In genomic region chr11:111961846-111962245, GRCm38 (mm10) we compare ENCODE assay signal across 19 mouse cellular contexts.
DNase-seq lines count a peak whose midpoint lies in the region; ATAC-seq and TF ChIP-seq lines count a peak whose summit lies in the region.
"Had no signal": no experiment of that assay in that cellular context is flagged by ENCODE, and none has a peak within 500 bp of the region (broad histone marks: within the 10 kb centered on the region; RNA-seq: fewer than 3 reads in every experiment).

No protein-coding gene starts in this region.

- no peaks in the 10 kb centered on the region for H3K79me2 ChIP-seq in myocyte (ENCODE audit: control insufficient read depth, insufficient read depth)

- no peak overlapping the region for H3K4me2 ChIP-seq in forebrain, embryonic 14.5 days (ENCODE audit: low read length)
- H3K4me2 ChIP-seq in forebrain, embryonic 11.5 days (ENCODE audit: low read depth, low read length, severe bottlenecking), result no peak overlapping the region
- H3K4me2 ChIP-seq in midbrain, embryonic 13.5 days (replicated peaks), result no peak overlapping the region
- H3K4me2 ChIP-seq in midbrain, embryonic 11.5 days, result no peak overlapping the region
- peak overlapping the region; percentile 75 for H3K4me2 ChIP-seq in myocyte (ENCODE audit: low read depth)
- H3K4me2 ChIP-seq: intestine, embryonic 15.5 days; liver, embryonic 11.5 days; neural tube, embryonic 13.5 days had no signal

- H3ac ChIP-seq in myocyte (ENCODE audit: control insufficient read depth, insufficient read length), result no peak overlapping the region

- no peak for ATAC-seq in forebrain, embryonic 14.5 days
- no peak for ATAC-seq in forebrain, embryonic 11.5 days (replicated peaks; ENCODE audit: low FRiP score)
- ATAC-seq in midbrain, embryonic 13.5 days, result no peak
- no peak for ATAC-seq in midbrain, embryonic 11.5 days (ENCODE audit: low FRiP score)
- ATAC-seq: intestine, embryonic 15.5 days had no signal

- H3K9me3 ChIP-seq in forebrain, embryonic 14.5 days (replicated peaks; ENCODE audit: control insufficient read depth, low read length), result no peaks in the 10 kb centered on the region
- H3K9me3 ChIP-seq in forebrain, embryonic 11.5 days (ENCODE audit: control insufficient read depth, low read length), result no peaks in the 10 kb centered on the region
- H3K9me3 ChIP-seq in midbrain, embryonic 13.5 days, result no peaks in the 10 kb centered on the region
- no peaks in the 10 kb centered on the region for H3K9me3 ChIP-seq in midbrain, embryonic 11.5 days (ENCODE audit: control insufficient read depth, low read length)
- H3K9me3 ChIP-seq in heart, embryonic 10.5 days, result no peaks in the 10 kb centered on the region
- H3K9me3 ChIP-seq: intestine, embryonic 15.5 days; neural tube, embryonic 13.5 days had no signal

- H3K4me1 ChIP-seq in forebrain, embryonic 14.5 days (ENCODE audit: control insufficient read depth, insufficient read depth, low read length), result 0 out of 2 replicates have a peak, but pooled peaks cover 2% of the 10 kb centered on the region
- H3K4me1 ChIP-seq in forebrain, embryonic 11.5 days (replicated peaks; ENCODE audit: control insufficient read depth, insufficient read depth, low read length), result no peaks in the 10 kb centered on the region
- H3K4me1 ChIP-seq in midbrain, embryonic 13.5 days (replicated peaks), result peaks cover 4% of the 10 kb centered on the region; the same call in 1 of the 2 replicates
- no peaks in the 10 kb centered on the region for H3K4me1 ChIP-seq in midbrain, embryonic 11.5 days (ENCODE audit: control insufficient read depth, insufficient read depth, low read length)
- H3K4me1 ChIP-seq in heart, embryonic 10.5 days, result no peaks in the 10 kb centered on the region
- H3K4me1 ChIP-seq: intestine, embryonic 15.5 days had no signal

- H3K27me3 ChIP-seq in forebrain, embryonic 14.5 days (replicated peaks; ENCODE audit: control insufficient read depth, insufficient read depth, low read length), result no peaks in the 10 kb centered on the region
- H3K27me3 ChIP-seq in forebrain, embryonic 11.5 days (ENCODE audit: control insufficient read depth, insufficient read depth, low read length), result no peaks in the 10 kb centered on the region
- no peaks in the 10 kb centered on the region for H3K27me3 ChIP-seq in midbrain, embryonic 13.5 days
- no peaks in the 10 kb centered on the region for H3K27me3 ChIP-seq in midbrain, embryonic 11.5 days (ENCODE audit: control insufficient read depth, insufficient read depth, low read length)
- H3K27me3 ChIP-seq in myocyte (ENCODE audit: control insufficient read depth, insufficient read depth, insufficient read length), result no peaks in the 10 kb centered on the region
- no peaks in the 10 kb centered on the region for H3K27me3 ChIP-seq in heart, embryonic 10.5 days (ENCODE audit: insufficient read depth, poor library complexity, severe bottlenecking)
- H3K27me3 ChIP-seq: intestine, embryonic 15.5 days; neural tube, embryonic 13.5 days had no signal

- no peak for TF ChIP-seq POLR2A in myocyte (IDR thresholded peaks at IDR 0.05; ENCODE audit: insufficient read length, low read depth)

- H3K36me3 ChIP-seq in forebrain, embryonic 14.5 days (ENCODE audit: control insufficient read depth, insufficient read depth, low read length), result no peaks in the 10 kb centered on the region
- no peaks in the 10 kb centered on the region for H3K36me3 ChIP-seq in forebrain, embryonic 11.5 days (ENCODE audit: control insufficient read depth, insufficient read depth, low read length)
- H3K36me3 ChIP-seq in midbrain, embryonic 13.5 days, result no peaks in the 10 kb centered on the region
- H3K36me3 ChIP-seq in midbrain, embryonic 11.5 days (ENCODE audit: control insufficient read depth, insufficient read depth, low read length), result no peaks in the 10 kb centered on the region
- H3K36me3 ChIP-seq in myocyte (ENCODE audit: control insufficient read depth, insufficient read depth), result no peaks in the 10 kb centered on the region
- no peaks in the 10 kb centered on the region for H3K36me3 ChIP-seq in heart, embryonic 10.5 days
- H3K36me3 ChIP-seq: intestine, embryonic 15.5 days; neural tube, embryonic 13.5 days had no signal

- 50% methylated on average over 2 of the region's 2 CpGs for WGBS in forebrain, embryonic 14.5 days
- WGBS in forebrain, embryonic 11.5 days, result 83% methylated on average over 2 of the region's 2 CpGs
- 77% methylated on average over 2 of the region's 2 CpGs for WGBS in midbrain, embryonic 13.5 days
- 86% methylated on average over 2 of the region's 2 CpGs for WGBS in midbrain, embryonic 11.5 days
- 84% methylated on average over 2 of the region's 2 CpGs for WGBS in heart, embryonic 10.5 days

- H3K9ac ChIP-seq in forebrain, embryonic 14.5 days (ENCODE audit: low read length), result no peak overlapping the region
- no peak overlapping the region for H3K9ac ChIP-seq in forebrain, embryonic 11.5 days (ENCODE audit: low read length)
- H3K9ac ChIP-seq in midbrain, embryonic 13.5 days (replicated peaks), result no peak overlapping the region
- H3K9ac ChIP-seq in midbrain, embryonic 11.5 days (ENCODE audit: low read length), result no peak overlapping the region
- H3K9ac ChIP-seq: intestine, embryonic 15.5 days; neural tube, embryonic 13.5 days had no signal

- H3K4me3 ChIP-seq in forebrain, embryonic 14.5 days (ENCODE audit: low read depth, low read length), result no peak overlapping the region
- no peak overlapping the region for H3K4me3 ChIP-seq in forebrain, embryonic 11.5 days (ENCODE audit: low read depth, low read length)
- no peak overlapping the region for H3K4me3 ChIP-seq in midbrain, embryonic 13.5 days (replicated peaks)
- no peak overlapping the region for H3K4me3 ChIP-seq in midbrain, embryonic 11.5 days (ENCODE audit: low read depth, low read length)
- H3K4me3 ChIP-seq in myocyte, result no peak overlapping the region
- no peak overlapping the region for H3K4me3 ChIP-seq in heart, embryonic 10.5 days
- H3K4me3 ChIP-seq: erythroblast, embryonic 14.5 days; intestine, embryonic 15.5 days; neural tube, embryonic 13.5 days had no signal

- peak; percentile 31 for DNase-seq in forebrain, embryonic 14.5 days (ENCODE audit: low spot score)
- no peak for DNase-seq in forebrain, embryonic 11.5 days (ENCODE audit: low spot score)
- no peak for DNase-seq in midbrain, embryonic 11.5 days (ENCODE audit: low spot score, missing footprints)
- peak; percentile 67 for DNase-seq in hindlimb bud, embryonic 11.5 days (ENCODE audit: extremely low spot score, low read depth, low spot score)
- no peak for DNase-seq in heart, embryonic 10.5 days (ENCODE audit: low spot score)
- no peak for DNase-seq in natural killer cell, adult 2 months (ENCODE audit: low spot score in 2 of 2)
- DNase-seq: adrenal gland, postnatal 25 days; cerebellum, adult 2 months; gastrocnemius, postnatal 14 days; kidney, postnatal 14 days; lung, adult 2 months; spleen, adult 18-20 months; thymus, adult 2 months had no signal

- no peak overlapping the region for H3K27ac ChIP-seq in forebrain, embryonic 14.5 days (ENCODE audit: low read depth, low read length)
- no peak overlapping the region for H3K27ac ChIP-seq in forebrain, embryonic 11.5 days (ENCODE audit: low read depth, low read length)
- 0 out of 2 replicates have a peak overlapping the region, but pooled peaks have one; percentile 35 for H3K27ac ChIP-seq in midbrain, embryonic 13.5 days
- no peak overlapping the region for H3K27ac ChIP-seq in midbrain, embryonic 11.5 days (ENCODE audit: low read depth, low read length)
- no peak overlapping the region for H3K27ac ChIP-seq in heart, embryonic 10.5 days
- H3K27ac ChIP-seq: intestine, embryonic 15.5 days had no signal

TF ChIP-seq in myocyte, 11 proteins besides CTCF, POLR2A, EP300 and RAD21:
- 0 out of 2 replicates have a peak, but pooled peaks have one; percentile 2 for TF ChIP-seq CEBPB (IDR thresholded peaks at IDR 0.05; ENCODE audit: insufficient read depth, poor library complexity, severe bottlenecking)
- TF ChIP-seq POLR2AphosphoS2 (IDR thresholded peaks at IDR 0.05; ENCODE audit: insufficient read length, low read depth), result no peak
- no peak for TF ChIP-seq E2F4 (IDR thresholded peaks at IDR 0.05; ENCODE audit: insufficient read depth)

Comparison
In these comparisons a context has a peak if more than half of its experiments do, and no peak if none do; other contexts are left out.
1. DNase-seq: peak in forebrain, embryonic 14.5 days (single experiment) and hindlimb bud, embryonic 11.5 days (single experiment); none in forebrain, embryonic 11.5 days (single experiment), midbrain, embryonic 11.5 days (single experiment), heart, embryonic 10.5 days (single experiment) and natural killer cell, adult 2 months (0 of 2).